Mouse (Mus musculus): ENCODE results near the gene Vipr2. TPM values are rescaled to one million over a fixed set of nuclear protein-coding genes. Genes with fewer than 3 reads are reported as not detected.

The Vipr2 gene
- not detected for total RNA-seq (2023)

DNA sequence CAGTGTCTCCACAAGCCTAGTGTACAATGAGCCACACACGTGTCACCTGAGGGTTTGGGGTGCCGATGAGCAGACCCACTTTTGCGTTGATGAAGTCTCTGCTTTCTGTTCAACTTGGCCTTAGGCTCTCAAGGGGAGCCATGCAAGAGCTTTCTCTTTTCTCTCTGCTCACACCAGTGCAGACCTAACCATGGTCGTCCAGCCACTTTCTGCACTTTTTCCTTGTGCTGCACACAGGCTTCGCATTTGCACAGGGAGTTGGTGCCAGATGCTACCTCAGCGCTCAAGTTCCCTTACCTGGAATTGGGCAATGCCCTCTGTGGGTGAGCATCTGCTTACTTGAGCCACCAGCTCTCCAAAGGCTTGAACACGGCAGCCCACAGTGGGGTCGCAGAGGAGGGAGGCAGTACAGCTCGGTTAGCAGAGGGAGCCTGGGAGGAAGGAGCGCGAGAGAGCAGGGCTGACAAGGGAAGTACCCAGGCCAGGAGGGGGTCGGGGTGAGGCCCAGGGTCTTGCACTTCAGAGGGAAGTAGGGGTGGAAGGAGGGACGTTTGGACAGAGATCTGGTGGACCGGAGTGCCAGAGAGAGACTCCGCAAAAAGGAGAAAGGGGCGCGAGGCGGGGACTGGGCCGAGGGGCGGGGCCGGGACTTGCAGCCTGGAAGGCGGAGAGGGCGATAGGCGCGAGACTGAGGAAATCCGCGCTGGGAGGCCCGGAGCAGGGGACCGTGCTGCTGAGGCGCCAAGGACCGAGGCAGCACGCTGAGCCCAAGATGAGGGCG, at the start of gene Vipr2:
Gene Vipr2, plus strand, starts transcription at position 653 of the 781 bp plus-strand sequence.

GRCm38 (mm10) chr12:116047440-116048377, 29.8 kb upstream of the Vipr2 start, which contains the start of gene Zfp386:
Gene Zfp386, plus strand, starts transcription at chr12:116047724.

Other genes with a start within 250 kb of the Vipr2 start
- 10 to 100 TPM; 30.5 to 32.7 TPM for gene Zfp386, start 30.0 kb upstream of the Vipr2 start, total RNA-seq (2023)
- 1 to 10 TPM in 1 of 2 experiments, under 1 TPM in 1; 0.94 to 4.0 TPM for gene Wdr60, start 185.3 kb downstream of the Vipr2 start, total RNA-seq (2023)
- gene Gm11027, start 197.7 kb downstream of the Vipr2 start, total RNA-seq (2023), result not detected
- gene Esyt2, start 203.5 kb downstream of the Vipr2 start, total RNA-seq (2023), result 10 to 100 TPM; 35.1 to 38.4 TPM

Measured in monocyte, adult 59 days (primary cell).